Mouse (Mus musculus): ENCODE results near the gene Dlat.

Gene Dlat

GRCm38 (mm10) chr9:50593544-50593943 lies 66.0 kb downstream of the Dlat start:
- no peak for DNase-seq (ENCODE audit: low read depth, low spot score)

- DNase-seq (ENCODE audit: low read depth, low spot score), result no peak
Measured at GRCm38 (mm10) chr9:50592955-50593354, 66.6 kb downstream of the Dlat start.

GRCm38 (mm10) chr9:50590856-50591518 lies 68.6 kb downstream of the Dlat start:
- no peak for DNase-seq (ENCODE audit: low read depth, low spot score)

- DNase-seq (ENCODE audit: low read depth, low spot score), result no peak
Measured at GRCm38 (mm10) chr9:50586955-50587354, 72.6 kb downstream of the Dlat start.

GRCm38 (mm10) chr9:50585145-50585818 lies 74.3 kb downstream of the Dlat start:
- DNase-seq (ENCODE audit: low read depth, low spot score), result no peak

All from WW6 (cell line).